In the genomic region with DNA sequence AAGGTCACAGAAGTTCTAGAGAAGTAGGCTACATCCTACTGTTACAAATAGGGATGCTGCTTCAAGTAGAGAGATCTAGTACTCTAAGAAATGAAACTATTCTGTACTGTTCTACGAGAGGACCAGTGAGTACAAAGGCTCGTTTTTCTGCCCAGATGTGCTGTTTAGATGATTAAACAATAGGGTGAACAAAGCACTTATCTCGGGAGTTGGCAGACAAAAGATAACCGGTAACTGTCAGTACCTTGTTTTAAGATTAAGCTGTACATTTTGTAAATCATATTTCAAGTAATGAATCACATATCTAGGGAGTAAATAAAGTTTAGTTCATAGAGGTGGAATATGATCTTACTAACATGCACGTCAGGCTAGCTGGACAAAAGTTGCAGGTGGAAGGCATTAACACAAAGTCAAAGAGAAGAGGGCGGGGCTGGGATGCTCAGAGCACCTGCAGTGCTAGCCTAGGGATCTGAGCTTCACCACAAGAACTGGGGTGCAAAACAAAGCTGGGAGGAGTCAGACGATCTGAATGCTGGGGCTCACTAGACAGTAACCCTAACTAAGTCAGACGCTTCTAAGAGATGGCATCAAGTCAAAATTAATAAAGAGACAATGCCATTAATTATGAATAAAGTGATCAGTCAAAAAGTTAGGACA, we compare ENCODE assay signal across 20 mouse cellular contexts.
DNase-seq lines count a peak whose midpoint lies in the region; ATAC-seq lines count a peak whose summit lies in the region.
"Had no signal": no experiment of that assay in that cellular context is flagged by ENCODE, and none has a peak within 500 bp of the region (broad histone marks: within the 10 kb centered on the region; RNA-seq: fewer than 3 reads in every experiment).

No protein-coding gene starts in this region.

- no peak overlapping the region for H3K4me3 ChIP-seq in heart, embryonic 14.5 days (ENCODE audit: control insufficient read depth in 1 of 2, insufficient read depth in 1 of 2, low read depth in 1 of 2, low read length in 2 of 2)
- H3K4me3 ChIP-seq in neural tube, embryonic 15.5 days (replicated peaks): no peak overlapping the region
- H3K4me3 ChIP-seq: forebrain, embryonic 10.5 days; heart, embryonic 15.5 days; layer of hippocampus, adult 2 months; limb, embryonic 13.5 days had no signal

- H3K36me3 ChIP-seq in heart, embryonic 14.5 days (ENCODE audit: control insufficient read depth, insufficient read depth, low read length): peaks cover 10% of the 10 kb centered on the region; the same call in 1 of the 2 replicates
- peaks cover 12% of the 10 kb centered on the region; the same call in 1 of the 2 replicates for H3K36me3 ChIP-seq in neural tube, embryonic 15.5 days
- H3K36me3 ChIP-seq: heart, embryonic 15.5 days had no signal

- peak overlapping the region; percentile 40; the same call in 1 of the 2 replicates for H3K4me2 ChIP-seq in heart, embryonic 14.5 days (ENCODE audit: low read length)
- no peak overlapping the region for H3K4me2 ChIP-seq in neural tube, embryonic 15.5 days
- H3K4me2 ChIP-seq: limb, embryonic 13.5 days had no signal

- H3K9ac ChIP-seq in heart, embryonic 14.5 days (ENCODE audit: low read length): no peak overlapping the region
- H3K9ac ChIP-seq in neural tube, embryonic 15.5 days (replicated peaks): no peak overlapping the region
- H3K9ac ChIP-seq: heart, embryonic 15.5 days; limb, embryonic 13.5 days had no signal

- intact Hi-C loops in heart, postnatal 14 days (cut with DNase I): no loop called here

- H3K9me3 ChIP-seq in heart, embryonic 14.5 days (ENCODE audit: control insufficient read depth, low read length): no peaks in the 10 kb centered on the region
- no peaks in the 10 kb centered on the region for H3K9me3 ChIP-seq in neural tube, embryonic 15.5 days (replicated peaks)
- H3K9me3 ChIP-seq: forebrain, embryonic 10.5 days; heart, embryonic 15.5 days; limb, embryonic 13.5 days had no signal

- no peak overlapping the region for H3K27ac ChIP-seq in heart, embryonic 14.5 days (replicated peaks in 1 of 2; ENCODE audit: control insufficient read depth in 1 of 2, insufficient read depth in 1 of 2, low read depth in 2 of 2, low read length in 2 of 2)
- no peak overlapping the region for H3K27ac ChIP-seq in neural tube, embryonic 15.5 days (replicated peaks)
- H3K27ac ChIP-seq: forebrain, embryonic 10.5 days; layer of hippocampus, adult 2 months; limb, embryonic 13.5 days had no signal

- WGBS in heart, embryonic 14.5 days: 72% methylated on average over 8 of the region's 8 CpGs
- WGBS in neural tube, embryonic 15.5 days: 84% methylated on average over 8 of the region's 8 CpGs

- H3K4me1 ChIP-seq in heart, embryonic 14.5 days (ENCODE audit: control insufficient read depth in 2 of 2, insufficient read depth in 2 of 2, low read length in 2 of 2): peaks cover 7 to 19% of the 10 kb centered on the region in 2 experiments
- no peaks in the 10 kb centered on the region for H3K4me1 ChIP-seq in neural tube, embryonic 15.5 days
- H3K4me1 ChIP-seq: forebrain, embryonic 10.5 days; limb, embryonic 13.5 days had no signal

- no peaks in the 10 kb centered on the region for H3K27me3 ChIP-seq in heart, embryonic 14.5 days (ENCODE audit: control insufficient read depth, insufficient read depth, low read length)
- H3K27me3 ChIP-seq in neural tube, embryonic 15.5 days (replicated peaks): no peaks in the 10 kb centered on the region
- H3K27me3 ChIP-seq: heart, embryonic 15.5 days; limb, embryonic 13.5 days had no signal

- ATAC-seq in heart, embryonic 14.5 days (ENCODE audit: insufficient number of reproducible peaks, insufficient read depth, low FRiP score, low read depth): no peak
- ATAC-seq in neural tube, embryonic 15.5 days (ENCODE audit: low FRiP score): no peak
- ATAC-seq: midbrain, embryonic 16.5 days had no signal

- no peak for DNase-seq in heart, postnatal 14 days
- peak; percentile 21 for DNase-seq in ES-CJ7 (ENCODE audit: low read depth, low spot score)
- peak; percentile 12 for DNase-seq in naive thymus-derived CD4-positive, alpha-beta T cell, adult 2 months (ENCODE audit: low read depth)
- peak; percentile 74 to 86 for DNase-seq in thymus, postnatal 36 days
- no peak for DNase-seq in lung, postnatal 36 days
- DNase-seq: cerebellum, adult 11-12 months; cerebellum, postnatal 36 days; heart, adult 11 months; kidney, adult 18-20 months; kidney, postnatal 14 days; layer of hippocampus, postnatal 36 days; lung, postnatal 10 days; retina, postnatal 1 day had no signal

Comparison
In these comparisons a context has a peak if more than half of its experiments do, and no peak if none do; other contexts are left out.
1. DNase-seq: peak in ES-CJ7 (single experiment), naive thymus-derived CD4-positive, alpha-beta T cell, adult 2 months (single experiment) and thymus, postnatal 36 days (2 of 2); none in heart, postnatal 14 days (0 of 2) and lung, postnatal 36 days (single experiment).